Mouse (Mus musculus) activated CD4-positive, CD25-positive, alpha-beta regulatory T cell (primary cell): Measurements from ENCODE around the gene Cercam. TPM values are rescaled to one million over a fixed set of nuclear protein-coding genes. Genes with fewer than 3 reads are reported as not detected.

Source experiments
- polyA plus RNA-seq, 2 experiments: library from polyadenylated mRNA; unstranded; fragments of 100-300 nt; shearing (Covaris generic); gene quantifications; one replicate each; pipeline ENCODE4 v1.2.1; 2017

The Cercam gene
- 1 to 10 TPM; 1.2 to 2.8 TPM for polyA plus RNA-seq

DNA sequence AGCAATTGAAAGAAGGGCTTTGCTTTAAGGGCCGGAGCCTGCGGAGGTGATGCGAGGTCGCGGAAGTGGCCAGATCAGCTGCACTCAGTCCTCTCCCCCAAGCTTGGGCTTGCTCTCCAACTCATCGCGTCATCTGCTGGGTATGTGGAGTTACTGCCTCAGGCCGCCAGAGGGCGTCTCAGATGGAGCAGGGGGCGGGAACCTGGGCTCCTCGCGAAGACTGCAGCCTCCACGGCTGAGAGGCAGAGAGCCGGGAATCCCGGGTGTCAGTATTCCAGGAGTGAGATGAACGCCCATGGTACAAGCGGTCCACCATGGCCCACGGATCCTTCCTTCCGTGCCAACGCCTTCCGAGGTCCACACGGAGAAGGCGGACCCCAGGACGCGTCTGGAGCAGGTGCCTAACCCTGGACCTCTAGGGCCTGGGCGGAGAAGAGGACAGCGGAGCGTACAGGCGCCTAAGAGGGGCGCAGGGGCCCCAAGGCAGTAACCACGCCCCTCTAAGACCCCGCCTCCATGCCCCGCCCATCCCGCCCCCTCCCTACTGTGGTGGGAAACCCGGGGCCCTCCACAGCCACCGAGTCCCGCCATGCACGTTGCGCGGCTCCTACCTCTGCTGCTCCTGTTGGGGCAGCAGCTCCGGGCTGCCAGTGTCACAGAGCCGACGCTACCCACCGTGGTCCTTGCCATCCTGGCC, at the start of gene Cercam:
TSS of gene Cercam (plus strand) at position 216 of the 697 bp plus-strand sequence.

DNA sequence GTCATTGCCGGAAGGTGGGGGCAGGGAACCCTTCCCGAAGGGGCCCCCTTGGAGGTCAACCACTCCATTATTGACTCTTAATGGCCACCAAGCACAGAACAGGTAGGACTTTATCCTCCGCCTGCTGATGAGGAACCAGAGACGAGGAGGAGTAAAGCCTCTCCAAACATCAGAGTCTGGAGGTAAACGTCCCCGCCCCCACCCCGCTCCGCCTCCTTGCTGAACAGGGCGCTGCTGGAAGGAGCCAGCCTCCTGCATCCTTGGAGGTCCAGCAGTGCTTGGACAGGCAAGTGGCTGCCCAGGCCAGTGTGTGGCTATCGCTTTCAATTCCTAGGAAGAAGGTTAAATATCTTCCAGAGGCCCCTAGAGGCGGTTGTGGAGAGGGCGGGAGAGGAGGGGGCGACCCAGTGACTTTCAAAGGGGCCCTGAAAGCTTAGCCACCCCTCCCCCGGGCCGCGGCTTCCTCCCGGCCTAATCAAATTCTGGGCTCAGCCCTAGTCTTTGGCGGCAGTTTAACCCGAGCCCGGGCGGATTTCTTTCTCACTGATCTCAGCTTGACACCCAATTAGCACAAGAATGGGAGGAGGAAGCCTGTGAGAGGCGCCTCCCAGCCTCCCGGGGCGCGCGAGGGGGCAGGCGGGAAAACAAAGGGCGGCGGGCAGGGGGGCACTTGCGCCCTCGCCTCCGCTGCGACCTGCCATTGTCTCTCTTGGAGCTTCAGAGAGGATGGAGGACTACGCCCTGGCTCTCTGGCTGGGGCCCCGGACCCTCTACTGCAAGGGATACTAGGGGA, 48.7 kb upstream of the Cercam start, which contains the start of gene Urm1:
TSS of gene Urm1 (plus strand) at position 51 of the 793 bp plus-strand sequence.

GRCm38 (mm10) chr2:29889066-29889944, 20.3 kb downstream of the Cercam start, which contains the start of gene Odf2:
TSS of gene Odf2 (plus strand) at chr2:29889221.

Other genes with a start within 250 kb of the Cercam start
- gene Rapgef1, start 249.4 kb upstream of the Cercam start, polyA plus RNA-seq, result 10 to 100 TPM; 33.3 to 37.4 TPM
- not detected for gene Gm13420, start 117.5 kb upstream of the Cercam start, polyA plus RNA-seq
- 1 to 10 TPM in 1 of 2 experiments, under 1 TPM in 1; 0.32 to 1.1 TPM for gene Gm13547, start 109.9 kb upstream of the Cercam start, polyA plus RNA-seq
- gene Coq4, start 81.7 kb upstream of the Cercam start, polyA plus RNA-seq, result 1 to 10 TPM; 5.1 to 6.0 TPM
- gene Trub2, start 80.7 kb upstream of the Cercam start, polyA plus RNA-seq, result 10 to 100 TPM; 25.8 to 27.1 TPM
- gene Slc27a4, start 66.5 kb upstream of the Cercam start, polyA plus RNA-seq, result 1 to 10 TPM; 4.7 to 5.4 TPM
- 10 to 100 TPM; 22.5 to 23.7 TPM for gene Urm1, start 49.1 kb upstream of the Cercam start, polyA plus RNA-seq
- gene Odf2, start 20.1 kb downstream of the Cercam start, polyA plus RNA-seq, result 10 to 100 TPM; 65.1 to 70.0 TPM
- gene Gle1, start 66.3 kb downstream of the Cercam start, polyA plus RNA-seq, result 10 to 100 TPM; 53.6 to 55.7 TPM
- gene Sptan1, start 96.4 kb downstream of the Cercam start, polyA plus RNA-seq, result 10 to 100 TPM; 65.7 to 97.2 TPM
- 1 to 10 TPM in 1 of 2 experiments, under 1 TPM in 1; 0.93 to 1.4 TPM for gene Wdr34, start 179.7 kb downstream of the Cercam start, polyA plus RNA-seq
- 100 to 1,000 TPM; 308 to 386 TPM for gene Set, start 188.2 kb downstream of the Cercam start, polyA plus RNA-seq
- gene Pkn3, start 208.5 kb downstream of the Cercam start, polyA plus RNA-seq, result under 1 TPM; 0.43 to 0.75 TPM
- 10 to 100 TPM; 29.0 to 33.8 TPM for gene Zdhhc12, start 224.5 kb downstream of the Cercam start, polyA plus RNA-seq